Mouse (Mus musculus) CH12.LX (cell line): ENCODE measurements around the gene March7. TPM values are rescaled to one million over a fixed set of nuclear protein-coding genes. Genes with fewer than 3 reads are reported as not detected.

Source experiments
- DNase-seq: peaks from one replicate; pipeline ENCODE4 v3.0.0-alpha.2; 2013; ENCODE audit errors: extremely low read depth
- H3K27ac ChIP-seq: 2 replicates; pipeline ENCODE4 v1.5.1; 2012; ENCODE audit warnings: low read depth, mild to moderate bottlenecking, control low read depth, moderate library complexity; ENCODE audit not compliant: insufficient read depth
- H3K27me3 ChIP-seq: replicated peaks from 2 replicates; pipeline ENCODE3; 2012; ENCODE audit warnings: inconsistent platforms
- H3K36me3 ChIP-seq, 2 experiments: replicated peaks in 1 of 2; 2 replicates each; pipeline versions ENCODE3 to v1.6.1; 2012; ENCODE audit warnings: inconsistent platforms in 1 of 2, low read length in 1 of 2, mild to moderate bottlenecking in 1 of 2, mixed read lengths in 1 of 2, moderate library complexity in 1 of 2; ENCODE audit not compliant: control insufficient read depth in 1 of 2, insufficient read depth in 1 of 2
- H3K4me1 ChIP-seq, 2 experiments: 2 replicates each; pipeline ENCODE4 v1.6.1; 2012; ENCODE audit warnings: inconsistent platforms in 1 of 2, moderate library complexity in 1 of 2; ENCODE audit not compliant: insufficient read depth in 2 of 2, control insufficient read depth in 1 of 2
- H3K4me2 ChIP-seq: 2 replicates; pipeline ENCODE4 v1.6.1; 2012; ENCODE audit warnings: low read depth, mild to moderate bottlenecking, control low read depth; ENCODE audit not compliant: poor library complexity, insufficient read depth, severe bottlenecking
- H3K4me3 ChIP-seq, 3 experiments: fragments of 150-350 bp in 1 of 3; sonication (generic) in 1 of 3; replicated peaks in 1 of 3; 2 replicates each; pipeline versions ENCODE3 to v1.5.1; 2011 to 2012; ENCODE audit warnings: low read depth in 2 of 3, low read length in 2 of 3, mild to moderate bottlenecking in 2 of 3, moderate library complexity in 2 of 3, control low read depth in 1 of 3, improper control_type of control experiment in 1 of 3, inconsistent platforms in 1 of 3, mixed read lengths in 1 of 3; ENCODE audit not compliant: poor library complexity in 1 of 3
- H3K79me2 ChIP-seq: replicated peaks from 2 replicates; pipeline ENCODE4 v1.6.1; 2012; ENCODE audit warnings: mild to moderate bottlenecking, moderate library complexity; ENCODE audit not compliant: control insufficient read depth, poor library complexity, insufficient read depth, severe bottlenecking; ENCODE audit errors: extremely low read depth
- H3K9ac ChIP-seq: 2 replicates; pipeline ENCODE4 v1.6.1; 2012; ENCODE audit warnings: low read depth, mild to moderate bottlenecking, control low read depth, moderate library complexity; ENCODE audit not compliant: insufficient read depth
- H3K9me3 ChIP-seq: replicated peaks from 2 replicates; pipeline ENCODE3; 2012; ENCODE audit warnings: low read length, inconsistent platforms, mixed read lengths
- BHLHE40 ChIP-seq: IDR thresholded peaks from 2 replicates; pipeline ENCODE4 v1.6.1; 2011; ENCODE audit warnings: mild to moderate bottlenecking, low read depth, low read length, improper control_type of control experiment
- CTCF ChIP-seq, 2 experiments: IDR thresholded peaks in 1 of 2; conservative IDR thresholded peaks in 1 of 2; 2 replicates each; pipeline ENCODE4 v1.5.1; 2011 to 2012; ENCODE audit warnings: low read depth in 2 of 2, low read length in 2 of 2, improper control_type of control experiment in 1 of 2, inconsistent platforms in 1 of 2, mild to moderate bottlenecking in 1 of 2, moderate library complexity in 1 of 2
- E2F4 ChIP-seq: IDR thresholded peaks from 2 replicates; pipeline ENCODE4 v1.6.1; 2011; ENCODE audit warnings: low read depth, low read length, improper control_type of control experiment; ENCODE audit not compliant: insufficient replicate concordance
- ETS1 ChIP-seq: conservative IDR thresholded peaks from 2 replicates; pipeline ENCODE4 v1.6.1; 2012; ENCODE audit warnings: low read depth, mild to moderate bottlenecking, inconsistent platforms, low read length, improper control_type of control experiment, moderate library complexity
- JUN ChIP-seq: IDR thresholded peaks from 2 replicates; pipeline ENCODE4 v1.6.1; 2011; ENCODE audit warnings: low read depth, mild to moderate bottlenecking, low read length, improper control_type of control experiment, moderate library complexity; ENCODE audit not compliant: insufficient read depth
- JUND ChIP-seq: conservative IDR thresholded peaks from 2 replicates; pipeline ENCODE4 v1.6.1; 2011; ENCODE audit warnings: low read depth, low read length, improper control_type of control experiment
- MAZ ChIP-seq: IDR thresholded peaks from 2 replicates; pipeline ENCODE4 v1.6.1; 2012; ENCODE audit warnings: low read depth, mild to moderate bottlenecking, inconsistent platforms, low read length, improper control_type of control experiment, moderate library complexity
- NELFE ChIP-seq: IDR thresholded peaks from 2 replicates; pipeline ENCODE4 v1.6.1; 2011; ENCODE audit warnings: low read depth, low read length, improper control_type of control experiment
- POLR2A ChIP-seq: IDR thresholded peaks from 2 replicates; pipeline ENCODE4 v1.6.1; 2011; ENCODE audit warnings: low read depth, mild to moderate bottlenecking, improper control_type of control experiment, low read length
- POLR2AphosphoS2 ChIP-seq: IDR thresholded peaks from 2 replicates; pipeline ENCODE4 v1.6.1; 2011; ENCODE audit warnings: low read depth, low read length, improper control_type of control experiment
- RAD21 ChIP-seq: IDR thresholded peaks from 2 replicates; pipeline ENCODE4 v1.6.1; 2011; ENCODE audit warnings: low read depth, mild to moderate bottlenecking, low read length, improper control_type of control experiment, moderate library complexity
- SIN3A ChIP-seq: IDR thresholded peaks from 2 replicates; pipeline ENCODE4 v1.6.1; 2012; ENCODE audit warnings: low read length, improper control_type of control experiment, inconsistent platforms
- SMC3 ChIP-seq: IDR thresholded peaks from 2 replicates; pipeline ENCODE4 v1.6.1; 2011; ENCODE audit warnings: low read depth, low read length, improper control_type of control experiment
- TCF12 ChIP-seq: IDR thresholded peaks from 2 replicates; pipeline ENCODE4 v1.6.1; 2014; ENCODE audit warnings: low read depth, mild to moderate bottlenecking, inconsistent platforms, low read length, improper control_type of control experiment
- USF1 ChIP-seq: IDR thresholded peaks from 2 replicates; pipeline ENCODE4 v1.6.1; 2014; ENCODE audit warnings: low read depth, mild to moderate bottlenecking, inconsistent platforms, low read length, improper control_type of control experiment
- ZC3H11A ChIP-seq: IDR thresholded peaks from 2 replicates; pipeline ENCODE4 v1.6.1; 2012; ENCODE audit warnings: low read depth, mild to moderate bottlenecking, inconsistent platforms, low read length, improper control_type of control experiment
- dilution Hi-C: fragments of 300-500 bp; cut with MboI; formaldehyde crosslinking; loops from 2 replicates; pipeline ENCODE4 v1.14.3; 2020; ENCODE audit warnings: low sequenced_read_pairs; ENCODE audit not compliant: extremely low pct_unique_long_range_greater_than_20kb, extremely low pct_ligation_motif_present
- in situ Hi-C: fragments of 300-500 bp; cut with MboI; formaldehyde crosslinking; loops from 3 replicates; pipeline ENCODE4 v1.14.3; 2019; ENCODE audit warnings: low sequenced_read_pairs, low pct_ligation_motif_present, low pct_unique_long_range_greater_than_20kb, mixed read lengths
- polyA plus RNA-seq: library from polyadenylated mRNA; unstranded; fragments of >175 nt; gene quantifications from 2 replicates; pipeline ENCODE4 v1.2.1, GENCODE M21; 2012; ENCODE audit warnings: low read depth; ENCODE audit not compliant: insufficient read length
- total RNA-seq, 2 experiments: library from RNA; depleted of rRNA; stranded (reverse); fragments of 300-350 nt in 1 of 2; fragments of >200 nt in 1 of 2; gene quantifications; 2 replicates each; pipeline ENCODE4 v1.2.3; 2012 to 2014

The March7 gene
- total and polyA plus RNA-seq, 3 experiments = 44.5 to 121 (median 53.7) TPM

DNA sequence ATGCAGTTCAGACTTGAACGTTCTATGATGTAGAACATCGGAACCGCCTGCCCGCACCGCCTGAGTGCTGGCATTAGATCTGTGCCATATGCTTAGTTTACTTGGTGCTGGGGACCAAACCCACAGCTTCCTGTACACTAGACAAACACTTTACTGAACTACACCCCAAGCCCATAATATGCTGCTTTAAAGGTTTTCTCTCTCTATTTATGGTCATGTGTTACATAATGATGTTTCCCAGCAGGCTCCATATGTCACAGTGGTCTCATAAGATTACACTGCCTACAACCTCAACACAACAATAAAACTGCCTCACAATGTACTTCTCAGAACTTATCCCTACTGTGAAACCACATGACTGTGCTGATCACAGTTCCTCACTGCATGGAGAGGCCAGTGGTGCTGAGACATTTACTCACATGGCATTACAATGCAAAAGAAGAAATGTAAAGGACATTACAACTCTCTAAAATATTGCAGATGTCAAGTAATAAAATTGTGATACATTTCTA is 9.6 kb upstream of the March7 start:
- DNase-seq = no peak
- Histone ChIP-seq H3K4me2 (no peak overlapping the region), H3K27me3 (no peaks in the 10 kb centered on the region), H3K4me1 (peaks cover 3 to 22% of the 10 kb centered on the region in 2 experiments; a peak in 2 of 4 replicates), H3K4me3 (no peak overlapping the region), H3K36me3 (peaks cover 0 to 6% of the 10 kb centered on the region in 2 experiments), H3K9me3 (no peaks in the 10 kb centered on the region), H3K9ac (no peak overlapping the region), H3K27ac (no peak overlapping the region), H3K79me2 (no peaks in the 10 kb centered on the region)
- TF ChIP-seq SMC3 (no peak), POLR2A (no peak), E2F4 (no peak)
- dilution Hi-C loops (no loop called here), in situ Hi-C loops (no loop called here)

DNA sequence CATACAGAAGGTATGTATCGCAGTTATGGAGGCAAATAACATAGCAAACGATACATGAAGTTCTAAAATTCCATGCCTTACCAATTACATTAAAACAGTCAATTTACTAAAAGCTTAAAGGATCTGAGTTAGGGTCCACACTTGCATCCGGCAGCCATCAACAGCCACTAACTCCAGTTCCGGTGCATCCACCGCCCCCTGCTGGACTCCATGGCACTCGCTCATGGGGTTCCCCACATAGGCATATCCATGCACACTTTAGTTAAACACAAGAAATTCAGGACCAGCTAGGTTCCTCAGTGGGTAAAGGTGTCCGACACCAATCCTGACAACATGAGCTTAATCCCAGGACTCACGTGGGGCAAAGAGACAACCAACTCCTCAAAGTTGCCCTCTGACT is 9.0 kb upstream of the March7 start:
- H3K4me2 ChIP-seq = no peak overlapping the region
- dilution Hi-C loops = no loop called here
- DNase-seq = peak; percentile 50
- H3K79me2 ChIP-seq = no peaks in the 10 kb centered on the region
- peaks cover 3 to 20% of the 10 kb centered on the region in 2 experiments; a peak in 2 of 4 replicates for H3K4me1 ChIP-seq
- no peak for TF ChIP-seq POLR2A
- TF ChIP-seq TCF12 = 0 out of 2 replicates have a peak, but pooled peaks have one; percentile 21
- peak; percentile 67 to 79 for TF ChIP-seq CTCF (conservative IDR thresholded peaks at IDR 0.05 in 1 of 2, IDR thresholded peaks at IDR 0.05 in 1 of 2; ENCODE audit: low read depth in 2 of 2, low read length in 2 of 2)
- TF ChIP-seq BHLHE40 = 0 out of 2 replicates have a peak, but pooled peaks have one; percentile 17
- TF ChIP-seq SIN3A = no peak
- peak; percentile 76 for TF ChIP-seq RAD21
- TF ChIP-seq SMC3 = peak; percentile 92
- TF ChIP-seq JUND = 0 out of 2 replicates have a peak, but pooled peaks have one; percentile 14
- TF ChIP-seq ZC3H11A = peak; percentile 74
- TF ChIP-seq, all 38 proteins: peak for 7
- H3K27ac ChIP-seq = no peak overlapping the region
- no peaks in the 10 kb centered on the region for H3K27me3 ChIP-seq
- no peak overlapping the region for H3K4me3 ChIP-seq
- no peaks in the 10 kb centered on the region for H3K9me3 ChIP-seq
- in situ Hi-C loops = no loop called here
- no peak overlapping the region for H3K9ac ChIP-seq
- H3K36me3 ChIP-seq = peaks cover 0 to 10% of the 10 kb centered on the region in 2 experiments

DNA sequence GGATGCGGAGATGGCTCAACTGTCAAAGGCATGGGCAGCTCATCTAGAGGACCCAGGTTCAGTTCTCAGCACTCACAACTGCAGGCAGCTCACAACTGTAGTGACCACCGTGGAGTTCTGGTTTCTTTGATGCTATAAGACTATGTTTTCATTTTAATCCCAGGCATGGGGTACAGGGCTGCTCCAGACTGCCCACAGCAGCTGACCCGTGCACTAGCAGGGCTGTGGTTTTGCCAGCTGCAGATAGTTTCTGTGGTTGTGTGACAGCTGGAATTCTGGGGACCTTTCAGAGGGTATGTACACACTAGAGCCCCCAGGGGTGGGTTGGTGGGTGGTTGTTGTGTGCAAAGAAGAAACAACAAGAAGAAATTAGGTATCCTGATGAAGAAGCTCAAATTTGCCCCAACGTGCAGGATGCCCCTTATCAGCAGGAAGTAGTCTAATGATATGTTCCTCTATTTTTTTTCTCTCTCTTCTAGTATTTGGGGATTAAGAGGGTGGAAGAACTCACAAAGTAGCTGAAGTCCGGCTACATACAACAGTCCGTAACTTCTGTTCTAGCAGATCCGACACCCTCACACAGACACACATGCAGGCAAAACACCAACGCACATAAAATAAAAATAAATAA is 6.7 kb upstream of the March7 start:
- Histone ChIP-seq H3K4me1 (peaks cover 5 to 24% of the 10 kb centered on the region in 2 experiments), H3K36me3 (peaks cover 3 to 16% of the 10 kb centered on the region in 2 experiments), H3K9ac (no peak overlapping the region), H3K27me3 (no peaks in the 10 kb centered on the region), H3K79me2 (peaks cover 1% of the 10 kb centered on the region; the same call in 1 of the 2 replicates), H3K4me2 (no peak overlapping the region), H3K27ac (no peak overlapping the region), H3K9me3 (no peaks in the 10 kb centered on the region)
- dilution Hi-C loops = no loop called here
- in situ Hi-C loops = no loop called here
- TF ChIP-seq MAZ (no peak), BHLHE40 (no peak), USF1 (no peak), SIN3A (no peak), POLR2AphosphoS2 (no peak), ETS1 (no peak), NELFE (no peak), JUN (no peak)
- TF ChIP-seq, all 38 proteins: peak for 0
- DNase-seq = no peak
- no peak overlapping the region for H3K4me3 ChIP-seq
